Mouse (Mus musculus) stomach, postnatal 0 days (tissue): Measurements from ENCODE around the gene Hba-a2. TPM values are rescaled to one million over a fixed set of nuclear protein-coding genes. Genes with fewer than 3 reads are reported as not detected.

ENCODE experiments used
- ATAC-seq: fragments of 200-750 bp; cut with Nextera tagmentation; 2 replicates; pipeline ENCODE4 v1.8.0; 2017; ENCODE audit not compliant: low FRiP score, low TSS enrichment
- DNase-seq: peaks from one replicate; pipeline ENCODE4 v3.0.0-alpha.2; 2016; ENCODE audit warnings: low spot score
- H3K27ac ChIP-seq: fragments of 300-500 bp; sonication (generic); replicated peaks from 2 replicates; pipeline ENCODE4 v1.5.1; 2014; ENCODE audit warnings: mild to moderate bottlenecking, control low read depth
- H3K27me3 ChIP-seq: fragments of 300-500 bp; sonication (generic); 2 replicates; pipeline ENCODE4 v1.6.1; 2014; ENCODE audit warnings: low read length; ENCODE audit not compliant: control insufficient read depth, insufficient read depth
- H3K36me3 ChIP-seq: fragments of 300-500 bp; sonication (generic); 2 replicates; pipeline ENCODE4 v1.6.1; 2014; ENCODE audit warnings: low read length, mixed read lengths; ENCODE audit not compliant: control insufficient read depth, insufficient read depth
- H3K4me1 ChIP-seq: fragments of 300-500 bp; sonication (generic); replicated peaks from 2 replicates; pipeline ENCODE4 v1.6.1; 2014; ENCODE audit warnings: antibody characterized with exemption; ENCODE audit not compliant: control insufficient read depth, insufficient read depth
- H3K4me2 ChIP-seq: fragments of 300-500 bp; sonication (generic); replicated peaks from 2 replicates; pipeline ENCODE4 v1.6.1; 2014; ENCODE audit warnings: low read depth, mild to moderate bottlenecking, control low read depth, moderate library complexity
- H3K4me3 ChIP-seq: fragments of 300-500 bp; sonication (generic); 2 replicates; pipeline ENCODE4 v1.5.1; 2014; ENCODE audit warnings: low read depth, low read length, control low read depth
- H3K9ac ChIP-seq: fragments of 300-500 bp; sonication (generic); 2 replicates; pipeline ENCODE4 v1.6.1; 2014; ENCODE audit warnings: mild to moderate bottlenecking, low read length, control low read depth, mixed read lengths
- H3K9me3 ChIP-seq: fragments of 300-500 bp; sonication (generic); 2 replicates; pipeline ENCODE4 v1.6.1; 2016; ENCODE audit warnings: low read length; ENCODE audit not compliant: control insufficient read depth
- CTCF ChIP-seq: IDR thresholded peaks from 2 replicates; pipeline ENCODE4 v1.5.1; 2016; ENCODE audit warnings: antibody characterized with exemption, low read depth, mild to moderate bottlenecking, moderate library complexity
- EP300 ChIP-seq: optimal IDR thresholded peaks from 2 replicates; pipeline ENCODE3; 2016; ENCODE audit warnings: antibody characterized with exemption
- WGBS: fragments of 180-500 bp; shearing (Covaris S2); extraction: QIAGEN DNeasy Blood & Tissue Kit; methylation state at CpG from one replicate; pipeline ENCODE4 v1.1.7; 2014; 5-methylcytosine and 5-hydroxymethylcytosine counted together
- polyA plus RNA-seq: library from polyadenylated mRNA; unstranded; fragments of >200 nt; fragmentation: Nextera tagmentation; extraction: Ambion mirVana; gene quantifications from 2 replicates; pipeline ENCODE4 v1.2.1, GENCODE M21; 2015

The Hba-a2 gene
- polyA plus RNA-seq, 1 experiment from 2014 or later = 728 TPM

DNA sequence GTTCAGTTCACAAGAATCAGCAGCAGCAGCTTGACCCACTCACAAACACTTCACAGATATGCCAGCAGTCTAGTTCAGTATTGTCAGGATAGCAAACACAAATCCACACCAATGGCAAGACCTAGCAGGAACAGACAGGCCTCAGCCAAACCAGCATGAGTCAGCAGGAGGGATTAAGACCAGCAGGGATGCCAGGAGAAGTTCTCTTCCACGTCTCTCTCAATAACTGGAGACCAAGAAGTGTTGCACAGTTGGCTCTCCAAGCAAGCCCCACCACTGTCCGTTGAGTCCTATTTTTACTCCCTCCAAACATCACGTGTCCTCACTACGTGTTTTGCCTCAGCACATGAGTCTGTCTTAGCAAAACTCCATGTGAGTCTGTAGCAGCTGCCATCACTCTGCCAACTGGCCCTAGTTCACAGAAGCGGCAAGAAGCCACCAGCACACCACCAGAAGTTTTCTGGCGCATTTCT, 40.2 kb downstream of the Hba-a2 start:
- Histone ChIP-seq H3K36me3 (no peaks in the 10 kb centered on the region), H3K4me1 (no peaks in the 10 kb centered on the region), H3K4me3 (no peak overlapping the region), H3K27me3 (no peaks in the 10 kb centered on the region), H3K27ac (no peak overlapping the region), H3K4me2 (no peak overlapping the region), H3K9me3 (no peaks in the 10 kb centered on the region), H3K9ac (no peak overlapping the region)
- ATAC-seq (no peak; the same call in 1 of the 2 replicates), DNase-seq (no peak)
- 72% methylated on average over 6 of the region's 6 CpGs for WGBS
- no peak for TF ChIP-seq CTCF

DNA sequence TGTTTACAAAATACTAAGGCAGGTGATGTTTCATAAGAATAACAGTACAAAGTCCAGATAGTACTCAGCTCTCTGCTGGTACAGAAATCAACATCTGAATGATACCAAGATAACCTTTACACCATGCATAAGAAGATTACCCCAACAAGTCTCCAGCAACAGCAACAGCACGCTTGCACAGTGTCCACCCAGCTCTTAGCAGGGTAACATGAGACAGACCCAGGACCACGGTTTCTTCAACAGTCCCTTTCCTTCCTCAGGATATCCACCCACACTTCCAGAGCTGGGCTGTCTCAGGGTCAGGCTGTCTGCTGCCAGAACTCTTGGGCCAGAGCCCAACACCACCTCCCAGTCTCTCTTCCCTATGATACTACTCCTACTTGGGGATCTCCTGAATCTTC, 42.8 kb downstream of the Hba-a2 start:
- Histone ChIP-seq H3K4me2 (no peak overlapping the region), H3K4me3 (no peak overlapping the region), H3K36me3 (no peaks in the 10 kb centered on the region), H3K27ac (no peak overlapping the region), H3K9me3 (no peaks in the 10 kb centered on the region), H3K9ac (no peak overlapping the region), H3K4me1 (no peaks in the 10 kb centered on the region), H3K27me3 (no peaks in the 10 kb centered on the region)
- ATAC-seq (no peak), DNase-seq (no peak)
- 49% methylated on average over 2 of the region's 2 CpGs for WGBS
- TF ChIP-seq CTCF (no peak), EP300 (no peak)

DNA sequence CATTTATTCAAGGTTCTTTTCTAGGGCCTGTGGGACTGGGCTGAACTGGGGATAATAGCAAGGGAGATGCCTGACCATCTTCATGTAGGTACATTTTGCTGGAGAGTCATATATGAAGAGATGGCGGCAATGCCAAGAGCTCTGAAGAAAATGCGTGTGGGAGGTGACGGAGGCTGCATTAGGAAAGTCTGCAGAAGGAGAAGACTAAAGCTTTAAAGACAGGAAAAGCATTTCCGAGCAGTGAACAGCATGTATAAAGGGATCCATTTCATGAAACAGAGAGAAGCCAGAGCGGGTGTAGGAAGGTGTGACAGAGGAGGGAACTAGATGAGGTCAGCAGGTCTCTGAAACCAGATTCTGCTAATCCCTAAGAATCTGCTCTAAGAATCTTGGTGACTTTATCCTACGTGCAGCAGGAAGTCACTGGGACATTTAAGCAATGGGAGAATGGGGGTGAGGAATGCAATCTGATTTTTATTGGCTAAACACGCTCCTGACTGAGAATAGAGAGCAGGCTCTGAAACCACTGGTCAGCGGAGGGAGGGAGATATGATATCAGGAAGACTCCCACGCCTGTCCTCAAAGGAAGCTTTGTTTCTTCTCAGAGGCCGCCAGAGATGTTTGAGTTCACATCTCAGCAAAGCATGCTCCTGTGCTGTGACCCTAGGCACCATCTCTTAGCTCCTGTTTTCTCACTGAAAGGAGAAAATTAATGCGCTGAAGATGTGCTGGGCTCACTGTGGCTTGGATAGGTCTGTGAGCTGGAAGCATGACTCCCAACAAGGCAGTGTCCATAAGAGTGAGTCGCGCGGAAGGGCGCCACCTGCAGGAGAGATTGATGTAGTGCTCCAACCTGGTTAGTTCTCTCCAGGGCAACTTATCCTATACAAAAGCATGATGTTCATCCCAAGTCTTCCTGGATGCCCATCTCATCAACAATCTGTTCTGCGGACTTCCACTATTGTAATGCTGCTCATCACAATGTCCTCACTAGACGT, 44.5 kb downstream of the Hba-a2 start:
- Histone ChIP-seq H3K36me3 (no peaks in the 10 kb centered on the region), H3K4me2 (no peak overlapping the region), H3K4me1 (no peaks in the 10 kb centered on the region), H3K9me3 (no peaks in the 10 kb centered on the region), H3K27ac (no peak overlapping the region), H3K9ac (no peak overlapping the region), H3K4me3 (no peak overlapping the region), H3K27me3 (no peaks in the 10 kb centered on the region)
- TF ChIP-seq CTCF = peak; percentile 85
- TF ChIP-seq EP300 = no peak
- ATAC-seq = 0 out of 2 replicates have a peak, but pooled peaks have one; percentile 28
- 38% methylated on average over 17 of the region's 17 CpGs for WGBS
- peak; percentile 78 for DNase-seq

- no peak overlapping the region for H3K27ac ChIP-seq
- ATAC-seq (no peak), DNase-seq (peak; percentile 59)
- H3K36me3 ChIP-seq = no peaks in the 10 kb centered on the region
- WGBS = 17% methylated on average over 2 of the region's 2 CpGs
- H3K4me2 ChIP-seq = no peak overlapping the region
- no peaks in the 10 kb centered on the region for H3K27me3 ChIP-seq
- peaks cover 3% of the 10 kb centered on the region; the same call in 1 of the 2 replicates for H3K4me1 ChIP-seq
- H3K9ac ChIP-seq = no peak overlapping the region
- H3K9me3 ChIP-seq = no peaks in the 10 kb centered on the region
- no peak overlapping the region for H3K4me3 ChIP-seq
- no peak for TF ChIP-seq EP300
- TF ChIP-seq CTCF = peak; percentile 85
Measured at GRCm38 (mm10) chr11:32342770-32343191, 46.5 kb downstream of the Hba-a2 start.

- H3K4me3 ChIP-seq = no peak overlapping the region
- H3K36me3 ChIP-seq = no peaks in the 10 kb centered on the region
- WGBS = 76% methylated on average over 1 of the region's 1 CpGs
- no peak for TF ChIP-seq CTCF
- TF ChIP-seq EP300 = no peak
- H3K4me2 ChIP-seq = no peak overlapping the region
- H3K4me1 ChIP-seq = peaks cover 3% of the 10 kb centered on the region
- DNase-seq (peak; percentile 67), ATAC-seq (peak; percentile 74)
- H3K27me3 ChIP-seq = no peaks in the 10 kb centered on the region
- H3K9me3 ChIP-seq = no peaks in the 10 kb centered on the region
- no peak overlapping the region for H3K9ac ChIP-seq
- H3K27ac ChIP-seq = 0 out of 2 replicates have a peak overlapping the region, but pooled peaks have one; percentile 35
Measured at GRCm38 (mm10) chr11:32343350-32343749, 47.1 kb downstream of the Hba-a2 start.
